Mouse (Mus musculus): ENCODE data around the gene Crtc3.
A peak's percentile ranks its signal among the peaks of the same experiment; 100 is the strongest.

Gene Crtc3

DNA sequence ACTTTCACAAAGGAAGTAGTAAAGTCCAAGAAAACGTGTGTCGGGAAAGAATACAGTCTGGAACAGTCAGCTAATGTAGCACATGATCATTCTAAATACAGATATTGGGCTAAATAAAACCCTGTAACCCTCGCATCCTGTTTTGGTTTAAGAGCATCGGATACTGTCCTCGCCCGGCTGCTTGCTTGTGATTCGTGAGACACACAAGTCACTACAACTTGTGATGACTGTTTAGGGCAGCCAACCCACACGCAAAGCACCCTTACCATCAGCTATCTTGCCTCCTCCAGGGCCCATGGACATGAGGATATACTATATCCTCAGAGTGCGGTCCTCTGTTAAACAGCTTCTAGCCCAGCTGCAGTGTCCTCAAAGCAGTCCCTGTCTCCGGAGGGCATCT is 50.2 kb downstream of the Crtc3 start:
- Histone ChIP-seq H3K36me3 (ENCODE audit: control insufficient read depth, insufficient read depth, low read length, poor library complexity, severe bottlenecking) (no peaks in the 10 kb centered on the region), H3K27me3 (ENCODE audit: control insufficient read depth, insufficient read depth, low read length, poor library complexity, severe bottlenecking) (no peaks in the 10 kb centered on the region)
- peak; percentile 66 for DNase-seq (ENCODE audit: low read depth, low spot score)

DNA sequence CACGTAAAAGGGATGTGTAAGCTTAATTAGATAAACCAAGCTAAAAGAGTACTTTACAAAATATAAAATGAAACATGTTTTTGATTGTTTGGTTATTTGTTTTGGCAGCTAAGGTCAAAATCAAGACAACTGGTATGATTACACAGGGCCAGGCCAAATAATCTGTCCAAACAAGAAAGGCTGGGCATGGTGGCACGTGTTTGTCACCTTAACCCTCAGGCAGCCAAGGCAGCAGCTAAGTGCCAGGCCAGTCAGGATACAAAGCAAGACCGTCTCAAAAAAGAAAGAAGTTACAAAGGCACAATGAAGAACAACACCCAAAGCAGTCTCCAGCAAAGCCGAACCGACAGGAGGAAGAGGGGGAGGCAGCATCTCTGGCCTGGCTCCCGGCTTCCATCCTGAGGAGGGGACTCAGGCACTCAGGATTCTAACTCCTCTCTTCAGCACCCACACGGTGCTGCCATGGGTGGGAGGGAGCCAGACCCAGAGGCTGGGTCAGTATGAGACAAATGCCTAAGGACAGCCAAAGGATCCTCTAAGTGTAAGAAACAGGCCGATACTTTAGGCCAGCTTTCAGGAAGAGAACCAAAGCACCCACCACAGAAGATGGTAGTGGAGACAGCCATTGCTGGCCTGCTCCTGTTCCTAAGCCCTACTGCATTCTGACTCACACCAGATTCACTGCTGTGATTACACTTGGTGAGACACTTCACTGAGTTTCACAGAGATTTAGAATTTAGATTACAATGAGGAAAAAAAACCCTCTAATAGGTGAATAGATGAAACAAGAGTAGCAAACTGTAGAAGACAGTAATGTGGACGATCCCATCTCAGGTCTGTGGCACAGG is 51.5 kb downstream of the Crtc3 start:
- H3K36me3 ChIP-seq (ENCODE audit: control insufficient read depth, insufficient read depth, low read length, poor library complexity, severe bottlenecking) = no peaks in the 10 kb centered on the region
- DNase-seq (ENCODE audit: low read depth, low spot score) = no peak
- no peaks in the 10 kb centered on the region for H3K27me3 ChIP-seq (ENCODE audit: control insufficient read depth, insufficient read depth, low read length, poor library complexity, severe bottlenecking)

DNA sequence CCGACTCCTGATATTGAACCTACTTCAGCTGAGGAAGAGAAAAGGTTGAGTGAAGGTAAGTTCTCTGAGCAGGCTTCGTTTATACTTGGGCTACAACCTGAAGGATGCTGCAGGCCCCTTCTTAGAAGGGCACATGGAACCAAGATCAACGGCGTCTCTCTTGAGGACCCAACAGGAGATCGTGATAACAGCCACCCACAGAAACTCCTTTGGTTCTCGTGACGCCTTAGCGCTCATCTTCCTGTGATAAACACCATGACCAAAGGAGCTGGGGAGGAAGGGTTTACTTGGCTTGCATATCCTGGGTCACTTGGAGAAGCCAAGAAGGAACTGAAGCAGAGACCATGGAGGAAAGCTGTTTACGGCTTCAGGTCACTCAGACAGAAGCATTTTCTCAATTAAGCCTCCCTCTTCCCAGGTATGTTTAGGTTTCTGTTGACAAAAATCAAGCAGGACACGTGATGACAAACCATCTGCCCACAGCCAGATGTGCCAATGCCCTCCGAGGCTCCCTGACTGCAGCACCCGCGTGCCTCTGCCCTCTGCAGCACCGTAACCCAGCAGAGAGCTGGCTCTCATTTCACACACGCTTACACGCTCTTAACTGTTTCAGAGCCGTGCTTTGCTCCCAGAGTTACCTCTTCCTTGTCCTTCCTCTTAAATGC is 52.3 kb downstream of the Crtc3 start:
- H3K36me3 ChIP-seq (ENCODE audit: control insufficient read depth, insufficient read depth, low read length, poor library complexity, severe bottlenecking) = no peaks in the 10 kb centered on the region

DNA sequence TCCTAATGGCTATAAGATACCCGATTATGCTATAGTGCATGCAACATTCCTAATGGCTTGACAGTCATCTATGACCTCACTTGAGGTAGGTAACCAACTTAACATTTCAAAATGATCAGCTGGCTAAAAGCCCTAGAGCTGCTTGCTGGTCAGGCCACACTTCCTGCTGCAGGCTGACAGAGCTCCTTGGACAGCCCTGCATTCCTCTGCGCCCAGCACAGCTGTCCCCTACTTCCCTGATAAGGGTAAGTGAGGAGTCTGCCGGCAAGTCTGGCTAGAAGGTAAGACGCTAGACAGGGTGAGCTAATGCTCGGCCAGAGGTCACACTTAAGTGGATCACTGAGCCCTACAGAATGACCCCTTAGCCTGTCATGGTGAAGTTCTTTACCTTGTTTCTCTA is 52.8 kb downstream of the Crtc3 start:
- Histone ChIP-seq H3K27me3 (ENCODE audit: control insufficient read depth, insufficient read depth, low read length, poor library complexity, severe bottlenecking) (no peaks in the 10 kb centered on the region), H3K36me3 (ENCODE audit: control insufficient read depth, insufficient read depth, low read length, poor library complexity, severe bottlenecking) (no peaks in the 10 kb centered on the region)
- DNase-seq (ENCODE audit: low read depth, low spot score) = no peak

More for the DNA sequence above, 52.3 kb downstream of the Crtc3 start:
- no peaks in the 10 kb centered on the region for H3K27me3 ChIP-seq (ENCODE audit: control insufficient read depth, insufficient read depth, low read length, poor library complexity, severe bottlenecking)
- no peak for DNase-seq (ENCODE audit: low read depth, low spot score)

DNA sequence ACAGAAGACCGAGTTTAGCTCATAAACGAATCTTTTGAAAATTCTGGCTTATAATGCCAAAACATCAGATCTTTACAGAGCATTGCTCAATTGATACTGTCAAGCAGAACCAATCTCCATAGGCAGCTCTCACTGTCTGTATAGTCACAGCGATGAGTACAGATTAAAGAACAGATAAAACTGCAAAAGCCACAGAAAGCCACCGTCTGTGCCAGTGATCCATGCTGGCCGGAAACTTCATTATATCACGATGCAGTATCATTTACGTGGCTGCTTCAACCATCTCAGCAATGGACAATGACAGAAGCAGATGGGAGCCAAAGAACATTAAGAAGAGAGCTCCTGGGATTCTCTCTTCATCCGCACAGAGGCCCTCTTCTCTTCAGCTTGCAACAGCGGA is 53.9 kb downstream of the Crtc3 start:
- Histone ChIP-seq H3K27me3 (ENCODE audit: control insufficient read depth, insufficient read depth, low read length, poor library complexity, severe bottlenecking) (no peaks in the 10 kb centered on the region), H3K36me3 (ENCODE audit: control insufficient read depth, insufficient read depth, low read length, poor library complexity, severe bottlenecking) (no peaks in the 10 kb centered on the region)
- DNase-seq (ENCODE audit: low read depth, low spot score) = no peak

DNA sequence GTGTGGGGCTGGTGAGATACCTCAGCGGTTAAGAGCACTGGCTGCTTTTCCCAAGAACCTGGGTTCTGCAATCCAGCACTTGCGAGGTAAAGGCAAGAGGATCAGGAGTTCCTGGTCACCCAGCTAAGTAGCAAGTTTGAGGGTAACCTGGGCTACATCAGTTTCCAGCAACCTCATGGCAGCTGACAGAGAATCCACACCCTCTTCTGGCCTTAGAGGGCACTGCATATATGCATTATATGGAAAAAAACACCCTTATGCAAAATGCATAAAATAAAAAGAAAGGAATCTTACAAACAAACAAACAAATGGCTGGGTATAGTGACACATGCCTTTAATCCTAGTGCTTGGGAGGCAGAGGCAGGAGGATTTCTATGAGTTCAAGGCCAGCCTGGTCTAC is 55.0 kb downstream of the Crtc3 start:
- DNase-seq (ENCODE audit: low read depth, low spot score) = peak; percentile 42
- H3K27me3 ChIP-seq (ENCODE audit: control insufficient read depth, insufficient read depth, low read length, poor library complexity, severe bottlenecking) = no peaks in the 10 kb centered on the region
- no peaks in the 10 kb centered on the region for H3K36me3 ChIP-seq (ENCODE audit: control insufficient read depth, insufficient read depth, low read length, poor library complexity, severe bottlenecking)

DNA sequence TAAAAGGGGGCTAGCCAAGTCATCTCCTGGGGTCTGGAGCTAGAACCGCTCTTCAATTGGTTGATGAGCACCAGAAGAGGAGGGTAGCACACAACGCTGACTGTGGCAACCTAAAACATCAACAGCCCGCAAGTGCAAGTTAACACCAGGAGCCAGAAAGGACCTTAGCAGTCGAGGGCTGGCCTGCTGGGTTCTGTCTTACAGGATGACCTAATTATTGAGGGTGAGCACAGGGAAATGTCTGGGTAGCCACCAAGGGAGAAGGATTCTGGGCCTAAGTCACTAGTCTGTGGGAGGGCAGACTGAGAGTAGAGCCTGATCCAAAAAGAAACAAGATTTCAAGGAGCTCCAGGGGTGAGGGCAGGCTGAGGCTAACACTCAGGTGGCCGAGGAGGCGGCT is 56.7 kb downstream of the Crtc3 start:
- no peaks in the 10 kb centered on the region for H3K27me3 ChIP-seq (ENCODE audit: control insufficient read depth, insufficient read depth, low read length, poor library complexity, severe bottlenecking)
- no peak for DNase-seq (ENCODE audit: low read depth, low spot score)
- no peaks in the 10 kb centered on the region for H3K36me3 ChIP-seq (ENCODE audit: control insufficient read depth, insufficient read depth, low read length, poor library complexity, severe bottlenecking)

DNA sequence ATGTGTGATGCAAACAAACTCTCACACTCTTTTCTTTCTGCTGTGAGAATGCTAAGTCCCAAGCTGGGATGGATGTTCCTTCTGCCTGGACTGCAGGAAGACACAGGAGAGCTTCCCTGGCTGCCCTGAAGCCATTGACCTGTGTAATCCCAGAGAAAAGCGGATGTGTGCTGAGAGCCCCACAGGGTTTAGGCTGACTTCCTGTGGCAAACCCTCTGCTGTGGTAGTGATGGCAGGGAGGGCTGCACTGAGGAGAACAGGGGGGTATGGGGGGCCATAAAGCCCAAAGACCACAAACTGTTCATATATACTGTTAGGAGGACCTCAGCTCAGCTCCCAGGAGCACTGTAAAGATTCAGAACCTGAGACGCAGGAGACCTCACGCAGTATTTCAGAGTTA is 57.3 kb downstream of the Crtc3 start:
- Histone ChIP-seq H3K27me3 (ENCODE audit: control insufficient read depth, insufficient read depth, low read length, poor library complexity, severe bottlenecking) (no peaks in the 10 kb centered on the region), H3K36me3 (ENCODE audit: control insufficient read depth, insufficient read depth, low read length, poor library complexity, severe bottlenecking) (no peaks in the 10 kb centered on the region)
- DNase-seq (ENCODE audit: low read depth, low spot score) = no peak

DNA sequence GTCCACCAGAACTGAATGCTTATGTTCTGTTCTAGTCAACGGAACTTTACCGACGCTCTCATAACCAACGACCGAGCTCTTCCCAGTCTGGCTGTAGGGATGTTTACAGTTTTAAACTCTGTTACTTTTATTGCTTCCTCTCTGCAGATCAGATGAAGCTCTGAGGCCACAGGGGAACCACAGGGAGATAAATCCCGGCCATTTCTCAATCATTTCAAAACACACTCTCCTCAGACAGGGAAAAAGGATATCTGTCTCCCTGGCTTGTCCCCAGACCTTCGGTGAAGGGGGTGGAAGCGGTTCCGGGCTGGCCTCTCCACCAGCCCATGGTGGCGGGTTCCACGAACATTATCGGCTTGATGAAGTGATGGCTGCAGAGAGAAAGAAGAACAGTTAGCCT is 59.3 kb downstream of the Crtc3 start:
- Histone ChIP-seq H3K36me3 (ENCODE audit: control insufficient read depth, insufficient read depth, low read length, poor library complexity, severe bottlenecking) (no peaks in the 10 kb centered on the region), H3K27me3 (ENCODE audit: control insufficient read depth, insufficient read depth, low read length, poor library complexity, severe bottlenecking) (no peaks in the 10 kb centered on the region)
- no peak for DNase-seq (ENCODE audit: low read depth, low spot score)

DNA sequence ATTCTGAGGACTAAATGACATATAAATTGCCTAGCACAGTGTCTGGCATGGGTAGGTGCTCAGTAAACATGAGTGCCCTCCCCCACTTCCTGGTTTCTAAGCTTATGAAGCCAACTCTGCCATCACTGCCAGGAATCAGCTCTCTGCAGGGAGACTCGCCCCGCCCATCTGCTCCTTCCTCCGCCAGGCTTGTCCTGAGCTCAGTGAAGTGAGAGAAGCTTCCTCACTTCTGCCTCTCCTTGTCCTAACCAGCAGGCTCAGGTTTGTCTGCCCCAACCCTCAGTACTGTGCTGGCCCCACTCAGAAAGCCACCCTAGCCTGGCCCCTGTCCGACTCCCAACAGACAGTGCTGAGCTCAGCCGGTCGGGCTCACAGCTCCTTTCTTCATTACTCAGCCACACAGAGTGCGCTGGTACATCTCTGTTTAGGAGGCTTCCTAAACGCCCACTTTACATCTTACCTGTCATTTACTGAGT is 59.9 kb downstream of the Crtc3 start:
- H3K36me3 ChIP-seq (ENCODE audit: control insufficient read depth, insufficient read depth, low read length, poor library complexity, severe bottlenecking) = no peaks in the 10 kb centered on the region
- no peaks in the 10 kb centered on the region for H3K27me3 ChIP-seq (ENCODE audit: control insufficient read depth, insufficient read depth, low read length, poor library complexity, severe bottlenecking)
- peak; percentile 49 for DNase-seq (ENCODE audit: low read depth, low spot score)

DNA sequence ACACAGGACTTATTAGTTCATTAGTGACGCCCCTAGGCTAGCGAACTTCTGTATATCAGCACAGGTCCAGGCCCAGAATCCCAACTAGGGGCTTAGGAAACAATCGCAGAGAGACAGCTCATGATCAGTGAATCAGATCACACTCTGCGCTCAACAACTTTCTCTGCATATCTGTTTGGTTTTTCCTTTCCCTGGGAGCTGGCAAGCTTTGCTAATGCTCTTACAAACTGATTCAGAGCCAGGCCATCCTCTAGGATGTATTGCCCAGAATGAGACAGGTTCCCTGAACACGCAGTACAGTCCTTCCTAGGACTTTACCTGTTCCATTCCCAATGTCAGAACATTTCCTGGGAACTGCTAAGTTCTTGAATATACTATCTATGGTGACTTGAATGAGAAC is 61.7 kb downstream of the Crtc3 start:
- no peaks in the 10 kb centered on the region for H3K36me3 ChIP-seq (ENCODE audit: control insufficient read depth, insufficient read depth, low read length, poor library complexity, severe bottlenecking)
- no peak for DNase-seq (ENCODE audit: low read depth, low spot score)
- H3K27me3 ChIP-seq (ENCODE audit: control insufficient read depth, insufficient read depth, low read length, poor library complexity, severe bottlenecking) = no peaks in the 10 kb centered on the region

DNA sequence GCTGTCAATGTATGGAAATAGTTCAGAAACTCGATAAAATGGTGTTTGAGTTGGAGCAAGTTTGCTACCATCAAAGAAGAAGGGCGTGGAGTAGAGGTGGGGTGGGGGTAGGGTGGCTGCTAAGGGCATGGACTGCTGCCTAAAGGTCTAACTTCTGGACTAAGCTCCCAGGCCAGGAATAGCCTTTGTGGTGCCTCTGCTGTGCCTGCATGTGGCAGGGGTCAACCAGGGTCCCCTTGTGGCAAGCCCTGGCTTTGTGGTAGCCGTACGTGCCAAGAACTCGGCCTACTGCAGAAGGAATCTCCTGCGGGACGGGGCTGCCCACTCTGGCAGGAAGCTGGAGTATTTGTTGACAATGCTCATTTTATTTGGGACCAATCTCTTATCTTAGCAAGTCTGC is 62.8 kb downstream of the Crtc3 start:
- no peak for DNase-seq (ENCODE audit: low read depth, low spot score)
- no peaks in the 10 kb centered on the region for H3K27me3 ChIP-seq (ENCODE audit: control insufficient read depth, insufficient read depth, low read length, poor library complexity, severe bottlenecking)
- H3K36me3 ChIP-seq (ENCODE audit: control insufficient read depth, insufficient read depth, low read length, poor library complexity, severe bottlenecking) = no peaks in the 10 kb centered on the region

DNA sequence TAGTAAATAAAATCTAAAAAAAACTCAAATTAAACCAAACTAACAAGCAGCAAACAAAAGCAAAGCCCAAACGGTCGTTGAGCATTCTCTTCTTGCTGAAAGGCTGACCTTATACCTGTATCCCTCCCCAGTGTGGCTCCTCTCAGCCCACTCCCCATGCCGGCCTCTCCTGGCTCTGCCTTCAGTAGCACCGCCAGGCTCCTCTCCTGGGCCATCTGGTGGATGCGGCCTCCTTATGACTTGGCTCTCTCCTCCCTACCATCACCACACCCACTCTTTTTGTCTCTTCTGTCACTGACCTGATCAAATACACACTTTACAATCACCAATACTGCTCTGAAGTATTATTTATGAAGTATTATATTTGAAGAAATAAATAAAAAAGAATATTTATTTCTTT is 65.4 kb downstream of the Crtc3 start:
- no peak for DNase-seq (ENCODE audit: low read depth, low spot score)
- Histone ChIP-seq H3K27me3 (ENCODE audit: control insufficient read depth, insufficient read depth, low read length, poor library complexity, severe bottlenecking) (no peaks in the 10 kb centered on the region), H3K36me3 (ENCODE audit: control insufficient read depth, insufficient read depth, low read length, poor library complexity, severe bottlenecking) (0 out of 2 replicates have a peak, but pooled peaks cover 2% of the 10 kb centered on the region)

DNA sequence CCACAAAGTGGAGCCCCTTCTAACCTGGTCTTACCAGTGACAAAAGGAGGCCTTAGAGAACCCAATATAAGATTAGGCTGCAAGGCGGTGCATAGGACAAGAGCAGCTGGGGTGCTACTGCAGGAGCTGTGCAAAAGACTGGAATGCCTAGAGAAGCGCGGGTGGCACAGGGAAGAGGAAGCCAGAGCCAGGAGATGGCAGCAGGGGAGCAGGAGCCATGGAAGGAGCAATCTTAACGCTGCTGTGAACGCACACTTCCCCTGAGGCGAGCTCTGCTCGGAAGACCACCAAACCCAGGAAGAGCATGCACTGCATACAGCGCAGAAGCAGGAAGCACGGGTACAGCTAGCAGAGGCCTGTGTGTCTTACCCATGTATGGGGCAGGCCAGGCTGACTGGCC is 72.6 kb downstream of the Crtc3 start:
- no peak for DNase-seq (ENCODE audit: low read depth, low spot score)
- Histone ChIP-seq H3K27me3 (ENCODE audit: control insufficient read depth, insufficient read depth, low read length, poor library complexity, severe bottlenecking) (no peaks in the 10 kb centered on the region), H3K36me3 (ENCODE audit: control insufficient read depth, insufficient read depth, low read length, poor library complexity, severe bottlenecking) (0 out of 2 replicates have a peak, but pooled peaks cover 2% of the 10 kb centered on the region)

DNA sequence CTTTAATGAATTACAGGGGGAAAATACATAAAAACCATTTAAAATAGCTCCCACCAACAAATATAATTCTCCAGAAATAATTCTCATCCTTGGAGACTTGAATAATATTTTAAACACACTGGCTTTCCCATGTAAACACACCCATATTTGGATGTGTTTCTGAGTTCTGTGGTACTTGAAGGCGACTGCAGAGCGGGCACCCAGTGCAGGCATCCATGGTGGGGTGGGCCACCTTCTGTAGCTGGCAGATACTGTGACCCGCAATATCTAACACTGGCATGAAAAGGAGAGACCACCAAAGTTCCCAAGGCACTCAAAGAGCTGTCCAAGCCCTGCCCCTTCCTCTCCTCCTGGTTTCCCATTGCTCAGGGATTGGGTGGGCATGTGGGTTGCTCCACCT is 74.6 kb downstream of the Crtc3 start:
- H3K27me3 ChIP-seq (ENCODE audit: control insufficient read depth, insufficient read depth, low read length, poor library complexity, severe bottlenecking) = no peaks in the 10 kb centered on the region
- H3K36me3 ChIP-seq (ENCODE audit: control insufficient read depth, insufficient read depth, low read length, poor library complexity, severe bottlenecking) = no peaks in the 10 kb centered on the region; the same call in 1 of the 2 replicates
- DNase-seq (ENCODE audit: low read depth, low spot score) = no peak

All from splenic B cell, adult 2 months (primary cell).